Mouse (Mus musculus) hindbrain, embryonic 15.5 days (tissue): Measurements from ENCODE around the gene Slc39a10. TPM values are rescaled to one million over a fixed set of nuclear protein-coding genes. Genes with fewer than 3 reads are reported as not detected.

Experiments used
- ATAC-seq: fragments of 200-750 bp; cut with Nextera tagmentation; 2 replicates; pipeline ENCODE4 v1.8.0; 2017; ENCODE audit warnings: low read depth, moderate number of reproducible peaks, moderate TSS enrichment; ENCODE audit not compliant: low FRiP score
- H3K27ac ChIP-seq: fragments of 300-500 bp; sonication (generic); replicated peaks from 2 replicates; pipeline ENCODE4 v1.5.1; 2015; ENCODE audit warnings: mild to moderate bottlenecking, inconsistent platforms
- H3K27me3 ChIP-seq: fragments of 300-500 bp; sonication (generic); 2 replicates; pipeline ENCODE4 v1.6.1; 2015; ENCODE audit warnings: control low read depth, inconsistent platforms
- H3K36me3 ChIP-seq: fragments of 300-500 bp; sonication (generic); 2 replicates; pipeline ENCODE4 v1.6.1; 2015; ENCODE audit warnings: control low read depth, inconsistent platforms
- H3K4me1 ChIP-seq: fragments of 300-500 bp; sonication (generic); replicated peaks from 2 replicates; pipeline ENCODE4 v1.6.1; 2015; ENCODE audit warnings: control low read depth, inconsistent platforms
- H3K4me2 ChIP-seq: fragments of 300-500 bp; sonication (generic); 2 replicates; pipeline ENCODE4 v1.6.1; 2015; ENCODE audit warnings: moderate library complexity, mild to moderate bottlenecking, inconsistent platforms
- H3K4me3 ChIP-seq: fragments of 300-500 bp; sonication (generic); 2 replicates; pipeline ENCODE4 v1.5.1; 2015; ENCODE audit warnings: mild to moderate bottlenecking, inconsistent platforms
- H3K9ac ChIP-seq: fragments of 300-500 bp; sonication (generic); 2 replicates; pipeline ENCODE4 v1.6.1; 2015; ENCODE audit warnings: inconsistent platforms
- H3K9me3 ChIP-seq: fragments of 300-500 bp; sonication (generic); 2 replicates; pipeline ENCODE4 v1.6.1; 2016; ENCODE audit warnings: control low read depth, inconsistent platforms
- WGBS: fragments of 180-500 bp; shearing (Covaris S2); methylation state at CpG from one replicate; pipeline ENCODE4 v1.1.7; 2015; 5-methylcytosine and 5-hydroxymethylcytosine counted together
- polyA plus RNA-seq: library from polyadenylated mRNA; unstranded; fragments of >200 nt; fragmentation: Nextera tagmentation; extraction: Ambion mirVana; gene quantifications from 2 replicates; pipeline ENCODE4 v1.2.1, GENCODE M21; 2015

Slc39a10 gene
- polyA plus RNA-seq, 1 experiment from 2014 or later, result 58.6 TPM

DNA sequence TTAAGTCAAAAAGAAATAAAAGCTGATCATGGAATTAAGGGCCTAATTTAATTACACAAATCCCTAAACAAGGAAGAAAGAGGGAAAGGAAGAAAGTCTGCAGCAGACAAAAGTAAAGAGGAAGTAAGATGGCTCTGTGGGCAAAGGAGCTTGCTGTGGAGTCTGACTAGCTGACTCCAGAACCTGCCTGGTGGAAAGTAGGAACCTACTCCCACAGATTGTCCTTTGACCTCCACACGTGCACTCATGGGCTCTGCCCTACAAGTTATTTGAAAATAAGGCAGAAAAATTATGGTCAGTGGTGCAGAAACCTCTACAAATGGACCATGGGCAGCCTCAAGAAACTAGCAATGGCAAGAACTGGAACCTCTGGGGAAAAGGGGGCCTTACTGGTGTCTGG, 32.6 kb downstream of the Slc39a10 start:
- 86% methylated on average over 1 of the region's 1 CpGs for WGBS
- Histone ChIP-seq H3K36me3 (no peaks in the 10 kb centered on the region), H3K27ac (no peak overlapping the region), H3K4me2 (no peak overlapping the region), H3K9me3 (no peaks in the 10 kb centered on the region), H3K4me1 (no peaks in the 10 kb centered on the region), H3K4me3 (no peak overlapping the region), H3K27me3 (no peaks in the 10 kb centered on the region), H3K9ac (no peak overlapping the region)
- ATAC-seq, result no peak

DNA sequence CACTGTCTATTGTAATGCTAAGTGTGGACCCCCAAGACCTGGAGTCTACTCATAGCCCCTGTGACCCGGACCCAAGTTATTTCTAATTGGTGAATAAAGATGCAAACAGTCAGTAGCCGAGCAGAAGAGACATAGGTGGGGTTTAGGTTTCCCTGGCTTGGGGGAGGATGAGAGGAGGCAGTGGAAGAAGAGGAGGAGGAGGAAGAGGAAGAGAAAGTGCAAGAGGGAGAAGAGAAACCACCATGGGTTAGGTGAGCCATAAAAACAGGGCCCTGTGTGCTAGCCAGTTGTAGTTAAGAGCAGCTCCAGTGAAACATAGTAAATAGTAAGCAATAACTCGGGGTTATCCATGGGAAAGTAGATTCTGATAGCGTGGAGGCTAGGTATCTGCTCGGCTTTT, 34.1 kb downstream of the Slc39a10 start:
- H3K9ac ChIP-seq, result no peak overlapping the region
- no peak overlapping the region for H3K4me3 ChIP-seq
- peaks cover 9% of the 10 kb centered on the region for H3K4me1 ChIP-seq
- H3K36me3 ChIP-seq, result no peaks in the 10 kb centered on the region
- 73% methylated on average over 5 of the region's 5 CpGs for WGBS
- H3K27ac ChIP-seq, result no peak overlapping the region
- no peak overlapping the region for H3K4me2 ChIP-seq
- H3K27me3 ChIP-seq, result no peaks in the 10 kb centered on the region
- H3K9me3 ChIP-seq, result no peaks in the 10 kb centered on the region
- no peak for ATAC-seq

DNA sequence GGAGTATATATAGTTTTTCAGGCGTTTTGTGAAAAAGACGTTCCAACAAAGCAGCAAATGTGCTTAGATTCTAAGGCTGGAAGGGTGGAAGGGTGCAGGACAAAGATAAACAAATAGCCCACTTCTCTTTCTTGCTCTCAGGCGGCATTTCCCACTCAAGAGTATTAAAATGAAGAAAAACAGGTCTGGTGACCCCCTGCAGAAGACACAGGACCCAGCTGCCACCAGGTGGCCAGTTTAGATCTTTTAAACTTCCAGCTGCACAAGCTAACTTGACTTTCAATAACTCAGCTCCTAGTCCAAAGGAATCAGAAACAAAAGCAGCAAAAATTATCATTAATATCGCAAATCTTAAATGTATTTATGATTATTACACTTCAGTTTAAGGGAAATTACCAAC, 36.2 kb downstream of the Slc39a10 start:
- H3K36me3 ChIP-seq, result no peaks in the 10 kb centered on the region
- no peak overlapping the region for H3K4me3 ChIP-seq
- H3K9me3 ChIP-seq, result no peaks in the 10 kb centered on the region
- peaks cover 17% of the 10 kb centered on the region for H3K4me1 ChIP-seq
- no peak overlapping the region for H3K27ac ChIP-seq
- WGBS, result 54% methylated on average over 4 of the region's 4 CpGs
- no peak overlapping the region for H3K4me2 ChIP-seq
- ATAC-seq, result no peak
- no peaks in the 10 kb centered on the region for H3K27me3 ChIP-seq
- H3K9ac ChIP-seq, result no peak overlapping the region

DNA sequence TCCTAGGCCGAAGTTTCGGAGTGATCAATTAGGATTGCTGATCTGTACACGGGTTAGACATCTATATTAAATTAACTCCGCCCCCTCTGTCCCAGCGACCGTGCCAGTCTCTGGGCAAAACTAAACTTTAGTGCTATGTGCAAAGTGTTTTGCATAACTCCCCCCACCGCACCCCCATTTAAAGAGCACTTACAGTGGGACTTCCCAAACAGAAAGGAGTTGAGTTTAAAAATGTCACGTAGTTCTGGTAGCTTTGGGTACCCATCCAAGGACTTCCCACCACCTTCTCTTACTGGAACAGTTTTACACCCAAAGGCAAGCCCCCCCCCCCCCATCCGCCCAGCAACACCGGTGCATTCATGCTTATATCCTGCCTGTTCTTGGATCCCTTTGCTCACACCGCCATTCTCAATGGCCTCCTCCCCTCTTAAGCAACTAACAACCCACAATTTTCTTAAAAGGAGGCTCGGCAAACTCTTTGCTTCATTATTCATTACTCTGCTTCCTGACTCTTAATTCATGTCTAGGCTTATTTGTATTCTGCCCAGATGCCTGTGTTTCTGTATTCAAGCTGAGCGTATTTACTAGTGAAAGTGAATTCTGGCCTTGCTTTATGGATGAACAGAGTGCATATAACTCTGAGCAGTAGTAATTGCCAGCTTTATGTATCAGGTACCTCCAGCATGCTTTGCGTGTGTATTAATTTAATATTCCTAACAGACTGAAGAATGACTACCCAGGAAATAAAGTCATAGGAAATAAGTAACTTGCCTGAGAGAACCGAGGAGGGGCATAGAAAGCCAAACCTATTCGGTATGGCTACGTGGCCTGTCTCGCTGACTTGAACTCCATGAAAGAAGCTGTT, 38.4 kb downstream of the Slc39a10 start:
- no peak for ATAC-seq
- Histone ChIP-seq H3K4me3 (peak overlapping the region; percentile 86), H3K4me2 (peak overlapping the region; percentile 63), H3K27me3 (no peaks in the 10 kb centered on the region), H3K4me1 (peaks cover 37% of the 10 kb centered on the region), H3K9me3 (no peaks in the 10 kb centered on the region), H3K27ac (peak overlapping the region; percentile 99), H3K9ac (peak overlapping the region; percentile 98), H3K36me3 (no peaks in the 10 kb centered on the region)
- WGBS, result 26% methylated on average over 18 of the region's 18 CpGs

DNA sequence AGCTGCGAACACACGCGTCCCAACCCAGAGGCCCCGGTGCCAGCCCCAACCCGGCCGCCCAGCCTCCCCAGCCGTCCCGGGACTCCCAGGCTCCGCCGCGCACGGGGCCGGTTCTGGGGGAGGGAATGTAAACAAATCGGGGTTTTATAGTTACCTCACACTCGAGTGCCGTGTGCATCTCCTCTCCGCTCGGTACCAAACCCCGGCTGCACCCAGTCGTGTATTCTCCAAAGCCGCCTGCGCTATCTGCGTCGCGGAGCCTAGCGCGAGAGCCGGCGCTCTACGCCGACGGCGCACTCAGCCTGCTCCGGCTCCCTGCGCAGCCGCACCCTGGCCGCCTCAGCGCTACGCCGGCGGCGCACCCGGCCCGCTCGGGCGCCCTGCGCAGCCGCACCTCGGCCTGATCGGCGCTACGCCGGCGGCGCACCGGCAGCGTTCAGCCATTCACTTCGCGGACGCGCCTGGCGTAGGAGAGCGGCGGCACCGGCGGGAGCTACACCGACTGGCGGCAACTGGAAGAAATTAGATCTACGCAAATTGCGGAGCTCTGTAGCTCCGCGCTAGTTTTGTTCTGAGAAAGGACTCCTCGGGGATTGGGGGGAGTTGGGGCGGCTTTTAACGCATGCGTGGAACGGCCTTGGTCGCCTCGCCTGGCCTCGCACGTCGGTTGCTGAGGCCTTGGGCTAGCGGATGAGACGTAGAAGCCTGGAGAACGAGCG, 39.2 kb downstream of the Slc39a10 start:
- Histone ChIP-seq H3K9ac (peak overlapping the region; percentile 98), H3K4me3 (peak overlapping the region; percentile 86), H3K9me3 (no peaks in the 10 kb centered on the region), H3K36me3 (no peaks in the 10 kb centered on the region), H3K27ac (peak overlapping the region; percentile 99), H3K27me3 (no peaks in the 10 kb centered on the region), H3K4me1 (peaks cover 37% of the 10 kb centered on the region), H3K4me2 (peak overlapping the region; percentile 66)
- peak; percentile 98 for ATAC-seq
- WGBS, result under 1% methylated on average over 86 of the region's 86 CpGs

DNA sequence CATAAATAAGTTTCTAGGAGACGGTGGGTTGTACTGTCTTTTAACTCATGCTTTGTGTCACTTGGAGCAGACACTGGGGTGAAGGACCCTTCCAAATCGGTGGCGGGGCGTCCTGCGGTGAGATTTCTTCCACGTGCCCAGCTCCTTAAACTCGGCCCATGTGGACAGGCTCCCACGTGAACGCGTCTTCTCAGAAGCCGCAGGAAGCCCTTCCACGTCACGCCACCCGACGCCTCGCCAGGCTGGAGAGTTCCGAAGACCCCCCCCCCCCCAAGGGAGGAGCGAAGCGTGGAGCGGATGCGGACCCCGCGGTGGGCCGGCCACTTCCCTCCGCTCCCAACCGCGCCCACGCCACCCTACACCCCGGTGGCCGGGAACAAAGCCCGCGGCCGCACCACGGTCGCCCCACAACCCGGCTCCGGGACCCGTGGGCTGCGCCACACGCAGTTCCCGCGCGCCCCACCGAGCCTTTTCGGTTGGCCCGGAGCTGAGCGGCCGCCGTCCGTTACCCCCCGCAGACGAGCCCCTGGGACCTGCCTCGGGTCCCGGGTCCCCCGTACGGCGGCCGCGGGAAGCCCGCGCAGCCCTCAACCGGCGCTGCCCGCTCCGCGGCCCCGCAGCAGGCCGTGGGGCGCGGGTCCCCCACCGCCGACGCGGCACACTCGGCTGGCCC, 39.9 kb downstream of the Slc39a10 start:
- WGBS, result under 1% methylated on average over 71 of the region's 75 CpGs
- H3K4me3 ChIP-seq, result peak overlapping the region; percentile 86
- H3K4me2 ChIP-seq, result peak overlapping the region; percentile 66
- peaks cover 38% of the 10 kb centered on the region for H3K4me1 ChIP-seq
- peak overlapping the region; percentile 98 for H3K9ac ChIP-seq
- ATAC-seq, result peak; percentile 10
- H3K9me3 ChIP-seq, result no peaks in the 10 kb centered on the region
- peak overlapping the region; percentile 99 for H3K27ac ChIP-seq
- H3K36me3 ChIP-seq, result no peaks in the 10 kb centered on the region
- no peaks in the 10 kb centered on the region for H3K27me3 ChIP-seq

DNA sequence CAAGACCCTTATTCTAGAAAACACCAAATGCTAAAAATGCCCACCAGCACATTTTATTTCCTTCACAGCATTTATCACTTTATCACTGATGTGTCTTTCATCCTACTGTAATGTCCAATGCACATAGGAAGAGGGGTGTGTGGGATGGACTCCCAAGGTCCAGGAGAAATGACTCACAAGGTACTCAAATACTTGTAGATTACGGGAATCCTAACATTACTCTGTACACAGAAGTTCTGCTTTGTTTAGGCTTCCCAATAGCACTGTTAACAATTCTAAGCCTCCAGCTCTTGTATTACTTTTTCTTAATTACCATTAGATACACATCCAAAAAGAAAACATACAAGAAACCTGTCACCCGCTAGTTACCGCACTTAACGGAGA, 40.4 kb downstream of the Slc39a10 start:
- H3K4me2 ChIP-seq, result peak overlapping the region; percentile 66
- H3K4me3 ChIP-seq, result peak overlapping the region; percentile 86
- H3K9me3 ChIP-seq, result no peaks in the 10 kb centered on the region
- H3K27ac ChIP-seq, result peak overlapping the region; percentile 99
- WGBS, result 2% methylated on average over 4 of the region's 4 CpGs
- H3K4me1 ChIP-seq, result peaks cover 41% of the 10 kb centered on the region
- no peaks in the 10 kb centered on the region for H3K36me3 ChIP-seq
- H3K9ac ChIP-seq, result peak overlapping the region; percentile 98
- H3K27me3 ChIP-seq, result no peaks in the 10 kb centered on the region
- no peak for ATAC-seq

DNA sequence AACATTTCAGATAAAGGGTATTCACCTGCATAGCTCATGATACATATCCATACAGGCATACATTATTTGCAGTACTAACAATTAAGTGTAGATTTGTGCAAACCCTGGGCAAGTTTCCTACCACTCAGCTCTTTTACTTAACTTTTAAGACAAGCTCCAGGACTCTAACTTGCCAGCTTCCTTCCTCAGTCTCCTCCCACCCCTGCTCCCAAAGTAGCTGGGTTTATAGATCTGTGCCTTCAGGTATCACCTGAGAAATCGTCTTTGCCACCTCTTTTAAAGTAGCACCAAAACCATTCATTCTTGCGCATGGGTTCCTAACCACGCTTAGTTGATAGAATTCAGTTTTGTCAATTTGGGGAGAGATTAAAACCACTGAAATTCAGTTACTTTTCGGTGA, 41.1 kb downstream of the Slc39a10 start:
- Histone ChIP-seq H3K9ac (no peak overlapping the region), H3K4me3 (peak overlapping the region; percentile 86), H3K4me1 (peaks cover 41% of the 10 kb centered on the region), H3K4me2 (peak overlapping the region; percentile 66), H3K9me3 (no peaks in the 10 kb centered on the region), H3K36me3 (no peaks in the 10 kb centered on the region), H3K27me3 (no peaks in the 10 kb centered on the region), H3K27ac (no peak overlapping the region)
- no peak for ATAC-seq
- WGBS, result 73% methylated on average over 4 of the region's 4 CpGs

DNA sequence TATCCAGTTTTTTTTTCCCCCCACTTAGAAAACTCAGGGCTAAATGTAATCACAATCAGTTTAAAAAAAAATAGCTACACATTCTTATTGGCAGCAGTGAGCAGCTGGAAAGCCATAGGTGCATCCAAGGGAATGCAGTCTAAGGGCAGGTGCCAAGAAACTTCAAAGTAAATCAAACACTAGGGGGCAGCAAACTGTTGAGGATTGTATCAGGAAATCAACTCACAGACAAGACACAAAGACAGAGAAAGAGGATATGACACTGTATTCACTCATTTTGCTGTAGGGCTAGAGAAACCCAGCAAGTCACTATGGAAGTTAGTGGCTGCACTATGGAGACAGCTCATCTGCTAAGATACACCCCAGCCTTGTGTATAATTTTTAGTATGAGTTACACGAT, 42.9 kb downstream of the Slc39a10 start:
- Histone ChIP-seq H3K4me3 (no peak overlapping the region), H3K9me3 (no peaks in the 10 kb centered on the region), H3K9ac (no peak overlapping the region), H3K4me1 (peaks cover 46% of the 10 kb centered on the region), H3K36me3 (no peaks in the 10 kb centered on the region), H3K27me3 (no peaks in the 10 kb centered on the region), H3K4me2 (no peak overlapping the region), H3K27ac (peak overlapping the region; percentile 6)
- no peak for ATAC-seq
- WGBS, result 66% methylated on average over 1 of the region's 1 CpGs

DNA sequence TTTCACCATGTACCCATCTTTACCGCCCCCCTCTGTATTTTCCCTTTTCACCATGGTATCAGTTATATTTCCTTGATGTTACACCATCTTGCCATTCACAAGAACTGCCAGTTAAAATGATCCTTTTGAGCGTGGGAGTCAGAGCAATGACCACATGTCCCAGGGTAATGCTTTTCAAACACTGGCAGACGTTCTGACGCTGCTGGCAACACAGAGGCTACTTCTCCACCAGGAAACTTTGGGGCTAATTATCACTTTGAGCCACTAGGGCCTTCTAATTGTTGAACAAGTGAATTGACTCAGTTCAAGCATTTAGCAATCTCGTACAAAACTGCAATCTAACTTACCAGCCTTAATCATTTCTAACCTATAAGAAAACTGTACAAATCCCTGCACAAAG, 47.4 kb downstream of the Slc39a10 start:
- Histone ChIP-seq H3K9ac (no peak overlapping the region), H3K4me3 (no peak overlapping the region), H3K4me1 (peaks cover 18% of the 10 kb centered on the region), H3K4me2 (no peak overlapping the region), H3K27me3 (no peaks in the 10 kb centered on the region), H3K9me3 (no peaks in the 10 kb centered on the region), H3K36me3 (no peaks in the 10 kb centered on the region), H3K27ac (no peak overlapping the region)
- no peak for ATAC-seq
- 34% methylated on average over 5 of the region's 5 CpGs for WGBS

DNA sequence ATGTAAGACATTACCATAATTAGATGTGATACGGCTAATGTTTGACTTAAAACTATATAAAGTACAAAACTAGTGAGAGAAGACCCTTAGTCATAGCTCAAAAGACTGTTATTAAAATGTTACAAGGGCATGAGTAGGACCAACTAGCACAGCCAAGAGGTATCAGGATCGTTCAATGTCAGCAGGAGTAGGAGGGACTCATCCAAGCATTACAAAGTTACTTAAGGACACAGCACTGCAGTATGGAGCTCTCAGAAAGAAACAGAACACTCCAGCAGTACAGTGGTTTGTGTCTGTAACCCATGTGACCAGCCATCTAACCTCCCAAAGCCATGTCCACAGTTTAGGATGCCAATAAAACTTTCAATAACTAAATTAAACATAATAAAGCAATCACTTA, 48.4 kb downstream of the Slc39a10 start:
- H3K9ac ChIP-seq, result no peak overlapping the region
- 67% methylated on average over 2 of the region's 2 CpGs for WGBS
- H3K9me3 ChIP-seq, result no peaks in the 10 kb centered on the region
- H3K4me2 ChIP-seq, result no peak overlapping the region
- no peaks in the 10 kb centered on the region for H3K36me3 ChIP-seq
- no peak overlapping the region for H3K4me3 ChIP-seq
- no peaks in the 10 kb centered on the region for H3K27me3 ChIP-seq
- peak; percentile 54; the same call in 1 of the 2 replicates for ATAC-seq
- peaks cover 11% of the 10 kb centered on the region; the same call in 1 of the 2 replicates for H3K4me1 ChIP-seq
- H3K27ac ChIP-seq, result no peak overlapping the region

DNA sequence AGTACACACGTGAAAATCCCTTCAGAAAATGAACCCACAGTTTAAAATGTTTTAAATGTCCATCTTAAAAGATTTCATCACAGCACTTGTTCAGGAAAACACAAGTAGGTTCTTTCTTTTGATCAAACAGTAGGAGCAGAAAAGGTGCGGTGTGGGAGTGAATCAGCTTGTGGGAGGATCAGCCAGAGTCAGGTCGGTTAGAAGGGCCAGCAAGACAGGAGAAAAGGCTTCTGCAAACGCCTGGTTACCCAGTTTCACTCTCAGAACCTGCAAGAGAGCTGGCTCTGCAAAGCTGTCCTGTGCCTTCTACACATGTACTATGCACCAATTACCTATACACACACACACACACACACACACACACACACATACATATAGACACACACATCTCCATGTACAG, 49.2 kb downstream of the Slc39a10 start:
- no peaks in the 10 kb centered on the region for H3K9me3 ChIP-seq
- H3K4me1 ChIP-seq, result peaks cover 11% of the 10 kb centered on the region; the same call in 1 of the 2 replicates
- WGBS, result 68% methylated on average over 4 of the region's 4 CpGs
- H3K9ac ChIP-seq, result no peak overlapping the region
- ATAC-seq, result no peak
- no peak overlapping the region for H3K4me3 ChIP-seq
- H3K36me3 ChIP-seq, result no peaks in the 10 kb centered on the region
- H3K4me2 ChIP-seq, result no peak overlapping the region
- H3K27me3 ChIP-seq, result no peaks in the 10 kb centered on the region
- no peak overlapping the region for H3K27ac ChIP-seq
